Mouse (Mus musculus) heart, embryonic 10.5 days (tissue): ENCODE results near the gene Hspbap1. TPM values are rescaled to one million over a fixed set of nuclear protein-coding genes. Genes with fewer than 3 reads are reported as not detected.

ENCODE experiments used
- DNase-seq: peaks from one replicate; pipeline ENCODE4 v3.0.0-alpha.2; 2017; ENCODE audit warnings: low spot score
- H3K27ac ChIP-seq: fragments of 300-500 bp; sonication (generic); 2 replicates; pipeline ENCODE4 v1.5.1; 2016; ENCODE audit warnings: mild to moderate bottlenecking
- H3K27me3 ChIP-seq: fragments of 300-500 bp; sonication (generic); 2 replicates; pipeline ENCODE4 v1.6.1; 2016; ENCODE audit warnings: mild to moderate bottlenecking; ENCODE audit not compliant: poor library complexity, insufficient read depth, severe bottlenecking
- H3K36me3 ChIP-seq: fragments of 300-500 bp; sonication (generic); 2 replicates; pipeline ENCODE4 v1.6.1; 2016; ENCODE audit warnings: mild to moderate bottlenecking, moderate library complexity
- H3K4me1 ChIP-seq: fragments of 300-500 bp; sonication (generic); 2 replicates; pipeline ENCODE4 v1.6.1; 2016; ENCODE audit warnings: mild to moderate bottlenecking
- H3K4me3 ChIP-seq: fragments of 300-500 bp; sonication (generic); 2 replicates; pipeline ENCODE4 v1.5.1; 2016; ENCODE audit warnings: mild to moderate bottlenecking, moderate library complexity
- H3K9me3 ChIP-seq: fragments of 300-500 bp; sonication (generic); 2 replicates; pipeline ENCODE4 v1.6.1; 2016; ENCODE audit warnings: mild to moderate bottlenecking, moderate library complexity
- WGBS: fragments of 180-500 bp; shearing (Covaris S2); methylation state at CpG from one replicate; pipeline ENCODE4 v1.1.7; 2016; 5-methylcytosine and 5-hydroxymethylcytosine counted together
- polyA plus RNA-seq: library from polyadenylated mRNA; unstranded; fragments of >200 nt; fragmentation: Nextera tagmentation; extraction: Ambion mirVana; gene quantifications from 2 replicates; pipeline ENCODE4 v1.2.1, GENCODE M21; 2016

Hspbap1 gene
- polyA plus RNA-seq, 1 experiment from 2014 or later = 21.8 TPM

DNA sequence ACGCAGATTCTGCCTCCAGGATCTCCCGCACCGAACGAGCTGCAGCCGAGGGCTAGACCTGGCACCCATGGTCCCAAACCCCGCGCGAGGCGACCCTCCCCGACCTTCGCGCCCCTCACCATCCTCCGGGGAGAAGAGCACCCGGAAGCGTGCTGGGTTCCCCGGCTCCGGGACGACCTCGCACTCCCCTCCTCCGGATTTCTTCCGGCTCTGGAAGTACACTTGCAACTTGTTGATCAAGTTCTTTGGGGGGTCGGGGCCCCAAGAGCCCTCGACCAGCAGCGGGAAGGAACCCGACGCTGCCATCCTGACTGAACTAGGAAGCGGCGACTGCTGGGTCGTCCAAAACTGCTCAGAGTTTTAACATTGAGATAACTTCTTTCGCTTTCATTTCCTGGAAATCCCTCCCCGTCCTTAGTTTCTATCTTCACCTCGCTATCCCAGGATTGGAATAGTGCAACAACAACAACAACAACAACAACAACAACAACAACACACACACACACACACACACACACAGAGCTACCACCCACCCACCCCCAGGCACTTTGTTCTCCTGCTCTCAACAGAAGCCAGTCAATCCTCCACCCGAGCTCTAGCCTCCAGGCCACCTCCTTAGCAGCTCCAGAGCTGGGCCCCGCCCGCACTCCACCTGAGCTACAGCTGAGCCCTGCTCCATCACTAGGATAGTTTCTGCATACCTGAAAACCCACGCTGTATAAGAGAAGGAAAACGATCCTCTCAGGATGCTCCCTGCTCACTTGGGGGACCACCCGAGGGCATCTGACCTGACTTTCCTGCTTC is 101.1 kb downstream of the Hspbap1 start, which contains the start of gene Parp14:
Gene Parp14 (minus strand): TSS at position 497 of the 804 bp plus-strand sequence.
- no peaks in the 10 kb centered on the region for H3K9me3 ChIP-seq
- peaks cover 8% of the 10 kb centered on the region; the same call in 1 of the 2 replicates for H3K4me1 ChIP-seq
- WGBS = under 1% methylated on average over 38 of the region's 38 CpGs
- peak within 1 kb of the TSS; percentile 68 for H3K4me3 ChIP-seq
- H3K27me3 ChIP-seq = peaks cover 31% of the 10 kb centered on the region
- H3K27ac ChIP-seq = peak within 1 kb of the TSS; percentile 72
- H3K36me3 ChIP-seq = no peaks in the 10 kb centered on the region
- DNase-seq = peak; percentile 74

DNA sequence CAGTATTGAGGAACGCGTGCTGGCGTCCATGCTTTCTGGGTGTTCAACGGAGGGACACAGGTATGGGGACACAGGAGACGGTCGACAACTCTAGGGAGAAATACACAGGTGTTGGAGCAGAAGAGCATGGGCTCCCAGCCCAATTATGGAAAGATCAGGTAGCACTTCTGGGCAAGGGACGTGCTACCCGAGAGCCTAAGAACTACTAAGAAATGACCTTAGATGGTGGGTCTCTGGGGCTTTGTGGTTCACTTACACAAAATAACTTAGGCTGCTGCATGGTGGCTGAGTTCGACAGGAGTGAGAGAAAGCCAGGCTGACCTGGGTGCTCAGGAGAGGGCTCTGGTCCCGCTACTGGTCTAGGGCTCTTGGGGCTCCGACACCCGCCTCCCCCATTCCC is 101.7 kb downstream of the Hspbap1 start:
- Histone ChIP-seq H3K36me3 (no peaks in the 10 kb centered on the region), H3K27me3 (peaks cover 31% of the 10 kb centered on the region), H3K4me1 (peaks cover 8% of the 10 kb centered on the region; the same call in 1 of the 2 replicates), H3K27ac (no peak overlapping the region), H3K9me3 (no peaks in the 10 kb centered on the region), H3K4me3 (peak overlapping the region; percentile 68)
- 19% methylated on average over 12 of the region's 12 CpGs for WGBS
- peak; percentile 73 for DNase-seq

DNA sequence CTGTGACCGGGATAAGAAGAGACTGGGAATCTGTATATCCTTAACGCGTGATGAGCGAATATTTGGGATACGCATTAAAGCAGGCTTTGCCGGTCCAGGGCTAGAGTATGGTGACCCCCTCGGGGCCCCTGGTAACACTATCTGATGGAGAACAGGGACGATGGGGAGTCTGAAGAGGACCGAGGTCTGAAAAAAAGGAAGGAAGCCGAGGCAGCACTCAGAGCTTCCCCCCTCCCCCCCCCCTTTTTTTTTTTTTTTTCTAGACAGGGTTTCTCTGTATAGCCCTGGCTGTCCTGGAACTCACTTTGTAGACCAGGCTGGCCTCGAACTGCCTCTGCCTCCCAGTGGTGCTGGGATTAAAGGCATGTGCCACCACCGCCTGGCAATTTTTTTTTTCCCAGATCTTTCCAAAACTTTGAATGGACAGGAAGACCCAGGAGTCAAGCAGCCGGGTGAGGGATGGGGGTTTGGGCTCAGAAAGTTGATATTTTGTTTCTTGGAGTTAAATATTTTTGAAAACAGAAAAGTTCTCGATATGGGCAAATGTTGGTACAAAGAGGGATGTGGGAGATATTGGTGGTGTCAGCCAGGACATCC is 102.3 kb downstream of the Hspbap1 start:
- H3K4me3 ChIP-seq = no peak overlapping the region; the same call in 1 of the 2 replicates
- no peak overlapping the region for H3K27ac ChIP-seq
- no peaks in the 10 kb centered on the region for H3K36me3 ChIP-seq
- H3K9me3 ChIP-seq = no peaks in the 10 kb centered on the region
- H3K27me3 ChIP-seq = peaks cover 31% of the 10 kb centered on the region
- H3K4me1 ChIP-seq = peaks cover 8% of the 10 kb centered on the region; the same call in 1 of the 2 replicates
- 26% methylated on average over 14 of the region's 14 CpGs for WGBS
- no peak for DNase-seq

DNA sequence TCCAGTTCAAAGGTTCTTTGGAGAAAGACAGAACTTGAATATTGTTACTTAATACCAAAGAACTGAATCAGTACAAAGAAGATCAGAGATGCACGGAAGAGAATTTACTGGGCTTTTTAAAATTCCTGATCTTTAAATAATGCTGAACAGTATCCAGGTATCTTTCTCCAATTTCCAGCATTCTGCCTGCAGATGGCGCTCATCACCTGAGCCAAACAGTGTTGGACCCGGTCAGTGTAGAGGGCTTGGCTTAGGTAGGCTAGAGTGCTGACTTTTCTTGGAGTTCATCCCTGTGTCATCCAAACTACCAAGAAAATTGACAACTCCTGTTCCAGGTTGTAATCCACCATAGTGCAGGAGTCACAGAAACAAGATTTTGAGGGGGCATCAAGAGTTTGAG is 104.2 kb downstream of the Hspbap1 start:
- Histone ChIP-seq H3K4me3 (no peak overlapping the region), H3K27ac (no peak overlapping the region), H3K36me3 (no peaks in the 10 kb centered on the region), H3K4me1 (peaks cover 8% of the 10 kb centered on the region; the same call in 1 of the 2 replicates), H3K9me3 (no peaks in the 10 kb centered on the region), H3K27me3 (peaks cover 31% of the 10 kb centered on the region)
- DNase-seq = no peak
- WGBS = 27% methylated on average over 3 of the region's 3 CpGs

Other genes starting within 250 kb of the Hspbap1 start
- 1.5 and 2.2 TPM in 2 replicates for gene Sema5b, start 229.2 kb upstream of the Hspbap1 start, polyA plus RNA-seq
- 8.9 and 14.2 TPM in 2 replicates for gene Dirc2, start 1.0 kb upstream of the Hspbap1 start, polyA plus RNA-seq
- gene Parp14, start 101.2 kb downstream of the Hspbap1 start, polyA plus RNA-seq = 0.15 and 0.22 TPM in 2 replicates
- 1.9 and 4.2 TPM in 2 replicates for gene Parp9, start 168.1 kb downstream of the Hspbap1 start, polyA plus RNA-seq
- 2.0 and 2.9 TPM in 2 replicates for gene Dtx3l, start 168.8 kb downstream of the Hspbap1 start, polyA plus RNA-seq
- 51.8 and 60.5 TPM in 2 replicates for gene Kpna1, start 208.4 kb downstream of the Hspbap1 start, polyA plus RNA-seq